Mouse (Mus musculus) liver, embryonic 14.5 days (tissue): Measurements from ENCODE around the gene Farp2. TPM values are rescaled to one million over a fixed set of nuclear protein-coding genes. Genes with fewer than 3 reads are reported as not detected.

ENCODE experiments used
- ATAC-seq: fragments of 200-750 bp; cut with Nextera tagmentation; 2 replicates; pipeline ENCODE4 v1.8.0; 2017; ENCODE audit warnings: moderate number of reproducible peaks, mild to moderate bottlenecking, moderate library complexity; ENCODE audit not compliant: insufficient read depth
- DNase-seq, 3 experiments: peaks; one replicate each; pipeline ENCODE4 v3.0.0-alpha.2; 2012 to 2013; ENCODE audit warnings: low read depth in 3 of 3, low spot score in 3 of 3
- H3K27ac ChIP-seq: fragments of 300-500 bp; sonication (generic); 2 replicates; pipeline ENCODE4 v1.5.1; 2014; ENCODE audit warnings: moderate library complexity, mild to moderate bottlenecking, control low read depth, inconsistent platforms
- H3K27me3 ChIP-seq: fragments of 300-500 bp; sonication (generic); 2 replicates; pipeline ENCODE4 v1.6.1; 2014; ENCODE audit warnings: mild to moderate bottlenecking, low read length, moderate library complexity; ENCODE audit not compliant: control insufficient read depth, insufficient read depth
- H3K36me3 ChIP-seq: fragments of 300-500 bp; sonication (generic); replicated peaks from 2 replicates; pipeline ENCODE4 v1.6.1; 2014; ENCODE audit warnings: low read depth; ENCODE audit not compliant: control insufficient read depth, insufficient read depth
- H3K4me1 ChIP-seq, 2 experiments: fragments of 200-500 bp in 1 of 2; fragments of 300-500 bp in 1 of 2; sonication (generic) in 1 of 2; replicated peaks; 2 replicates each; pipeline ENCODE4 v1.6.1; 2012 to 2014; ENCODE audit warnings: antibody characterized with exemption in 1 of 2, inconsistent platforms in 1 of 2, low read length in 1 of 2; ENCODE audit not compliant: control insufficient read depth in 2 of 2, insufficient read depth in 2 of 2
- H3K4me2 ChIP-seq: fragments of 300-500 bp; sonication (generic); 2 replicates; pipeline ENCODE4 v1.6.1; 2014; ENCODE audit warnings: low read depth, mild to moderate bottlenecking, control low read depth, moderate library complexity
- H3K4me3 ChIP-seq, 2 experiments: fragments of 200-500 bp in 1 of 2; fragments of 300-500 bp in 1 of 2; sonication (generic) in 1 of 2; 2 replicates each; pipeline ENCODE4 v1.5.1; 2012 to 2014; ENCODE audit warnings: low read depth in 2 of 2, low read length in 2 of 2, mild to moderate bottlenecking in 2 of 2, control low read depth in 1 of 2, inconsistent platforms in 1 of 2, moderate library complexity in 1 of 2; ENCODE audit not compliant: insufficient read depth in 1 of 2
- H3K9ac ChIP-seq: fragments of 300-500 bp; sonication (generic); replicated peaks from 2 replicates; pipeline ENCODE4 v1.6.1; 2014; ENCODE audit warnings: mild to moderate bottlenecking, control low read depth, moderate library complexity
- H3K9me3 ChIP-seq: fragments of 300-500 bp; sonication (generic); 2 replicates; pipeline ENCODE4 v1.6.1; 2016; ENCODE audit warnings: low read length, mixed read lengths; ENCODE audit not compliant: control insufficient read depth
- CTCF ChIP-seq: IDR thresholded peaks from 2 replicates; pipeline ENCODE4 v1.5.1; 2016; ENCODE audit warnings: antibody characterized with exemption, low read depth, control low read depth
- EP300 ChIP-seq: IDR thresholded peaks from 2 replicates; pipeline ENCODE4 v1.6.1; 2016; ENCODE audit warnings: antibody characterized with exemption, low read depth
- WGBS: fragments of 180-500 bp; shearing (Covaris S2); extraction: QIAGEN DNeasy Blood & Tissue Kit; methylation state at CpG from one replicate; pipeline ENCODE4 v1.1.7; 2014; ENCODE audit not compliant: insufficient replicate concordance; 5-methylcytosine and 5-hydroxymethylcytosine counted together
- polyA plus RNA-seq, 2 experiments: library from polyadenylated mRNA; depleted of rRNA in 1 of 2; stranded (reverse) in 1 of 2; unstranded in 1 of 2; fragments of >200 nt; fragmentation: Nextera tagmentation in 1 of 2; extraction: Ambion mirVana in 1 of 2; gene quantifications; 2 replicates each; pipeline versions ENCODE4 v1.2.1 to v1.2.3; 2012 to 2014

The Farp2 gene
- polyA plus RNA-seq, 2 experiments, result 0.61 to 1.2 TPM

- no peak overlapping the region for H3K4me2 ChIP-seq
- no peaks in the 10 kb centered on the region for H3K27me3 ChIP-seq
- DNase-seq, result no peak
- H3K4me3 ChIP-seq, result no peak overlapping the region
- no peak overlapping the region for H3K27ac ChIP-seq
- H3K9ac ChIP-seq, result no peak overlapping the region
- TF ChIP-seq EP300, result no peak
- TF ChIP-seq CTCF, result no peak
- H3K9me3 ChIP-seq, result no peaks in the 10 kb centered on the region
- H3K36me3 ChIP-seq, result no peaks in the 10 kb centered on the region
- H3K4me1 ChIP-seq, result no peaks in the 10 kb centered on the region
- no peak for ATAC-seq
- 52% methylated on average over 3 of the region's 3 CpGs for WGBS
These were observed 76.5 kb downstream of the Farp2 start for GRCm38 (mm10) chr1:93588346-93588745.

DNA sequence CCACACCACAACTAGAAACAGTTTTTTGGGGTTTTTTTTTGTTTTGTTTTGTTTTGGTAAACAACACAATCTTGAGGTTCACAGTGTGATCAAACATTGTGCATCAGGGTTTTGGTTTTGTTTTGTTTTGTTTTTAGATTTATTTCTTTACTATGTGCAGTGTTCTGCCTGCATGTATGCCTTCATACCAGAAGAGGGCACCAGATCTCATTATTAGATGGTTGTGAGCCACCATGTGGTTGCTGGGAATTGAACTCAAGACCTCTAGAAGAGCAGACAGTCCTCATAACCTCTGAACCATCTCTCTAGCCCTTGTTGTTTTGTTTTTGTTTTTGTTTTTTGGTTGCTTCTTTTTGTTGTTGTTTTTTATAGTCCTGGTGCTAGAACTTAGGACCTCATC, 82.1 kb downstream of the Farp2 start:
- Histone ChIP-seq H3K27ac (no peak overlapping the region), H3K9me3 (no peaks in the 10 kb centered on the region), H3K36me3 (no peaks in the 10 kb centered on the region), H3K4me1 (no peaks in the 10 kb centered on the region), H3K27me3 (no peaks in the 10 kb centered on the region), H3K9ac (no peak overlapping the region), H3K4me3 (no peak overlapping the region), H3K4me2 (no peak overlapping the region)
- no peak for DNase-seq
- no peak for ATAC-seq
- TF ChIP-seq EP300 (no peak), CTCF (peak; percentile 19; the same call in 1 of the 2 replicates)

DNA sequence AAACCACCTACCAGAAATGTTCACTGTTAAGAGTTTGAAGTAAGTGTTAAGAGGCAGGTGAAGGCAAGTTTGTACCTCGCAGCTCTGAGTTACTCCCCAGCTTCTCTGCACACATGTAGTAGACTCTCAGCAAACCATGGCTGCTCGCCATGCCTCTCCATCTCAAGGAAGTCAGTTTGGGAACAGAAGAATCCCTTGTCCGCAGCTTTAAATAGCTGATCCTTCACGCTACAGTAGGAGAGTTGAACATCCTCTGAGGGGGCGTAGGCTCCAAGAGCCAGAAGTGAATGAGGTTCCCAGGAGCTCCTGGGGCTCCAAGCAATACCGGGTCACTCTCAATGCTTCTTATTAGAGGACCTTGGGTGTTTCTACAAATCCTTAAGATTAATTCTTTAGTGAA, 84.0 kb downstream of the Farp2 start:
- H3K36me3 ChIP-seq, result no peaks in the 10 kb centered on the region
- H3K9me3 ChIP-seq, result no peaks in the 10 kb centered on the region
- H3K27me3 ChIP-seq, result no peaks in the 10 kb centered on the region
- no peak overlapping the region for H3K4me2 ChIP-seq
- TF ChIP-seq EP300, result no peak
- no peak for ATAC-seq
- 62% methylated on average over 6 of the region's 6 CpGs for WGBS
- H3K27ac ChIP-seq, result no peak overlapping the region
- H3K4me1 ChIP-seq, result no peaks in the 10 kb centered on the region
- no peak for DNase-seq
- H3K9ac ChIP-seq, result no peak overlapping the region
- no peak overlapping the region for H3K4me3 ChIP-seq

DNA sequence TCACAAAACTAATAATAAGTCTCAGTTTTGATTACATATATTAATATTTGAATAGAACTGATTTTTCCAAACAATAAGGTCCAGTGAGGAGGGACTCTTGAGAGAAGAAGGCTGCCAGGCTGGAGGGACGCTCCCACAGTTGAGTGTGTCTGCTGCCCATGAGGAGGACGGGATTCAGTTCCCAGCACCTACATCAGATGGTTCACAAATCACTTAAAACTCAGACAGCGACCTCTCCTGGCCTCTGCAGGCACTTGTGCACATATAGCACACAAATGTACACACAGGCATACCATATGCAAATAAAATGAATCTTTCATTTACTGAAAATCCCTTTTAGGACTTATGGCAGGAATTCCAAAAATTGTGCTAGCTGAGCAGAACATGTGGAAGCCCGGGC, 91.0 kb downstream of the Farp2 start:
- Histone ChIP-seq H3K36me3 (no peaks in the 10 kb centered on the region), H3K9me3 (no peaks in the 10 kb centered on the region), H3K4me2 (no peak overlapping the region), H3K9ac (no peak overlapping the region), H3K27ac (no peak overlapping the region), H3K27me3 (no peaks in the 10 kb centered on the region), H3K4me1 (no peaks in the 10 kb centered on the region), H3K4me3 (no peak overlapping the region)
- DNase-seq (no peak), ATAC-seq (no peak)
- 62% methylated on average over 4 of the region's 4 CpGs for WGBS
- TF ChIP-seq EP300 (no peak), CTCF (no peak)

DNA sequence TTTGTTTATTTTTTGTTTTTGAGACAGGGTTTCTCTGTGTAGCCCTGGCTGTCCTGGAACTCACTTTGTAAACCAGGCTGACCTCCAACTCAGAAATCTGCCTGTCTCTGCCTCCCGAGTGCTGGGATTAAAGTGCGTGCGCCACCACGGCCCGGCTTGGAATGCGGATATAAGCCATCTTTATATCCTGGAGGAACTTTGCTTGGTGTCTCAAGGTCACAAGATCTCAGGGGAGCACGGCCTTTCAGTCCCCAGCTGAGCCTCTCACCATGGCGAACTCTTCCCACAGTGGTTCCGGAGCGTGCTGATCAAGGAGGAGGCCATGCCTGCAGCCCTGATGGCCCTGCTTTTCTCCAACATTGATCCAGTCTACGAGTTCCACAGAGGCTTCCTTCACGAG, 92.0 kb downstream of the Farp2 start:
- no peak overlapping the region for H3K4me2 ChIP-seq
- DNase-seq, result no peak

More for the DNA sequence above, 92.0 kb downstream of the Farp2 start:
- TF ChIP-seq CTCF (no peak), EP300 (no peak)
- Histone ChIP-seq H3K4me3 (no peak overlapping the region), H3K36me3 (no peaks in the 10 kb centered on the region), H3K9me3 (no peaks in the 10 kb centered on the region), H3K9ac (no peak overlapping the region), H3K27ac (no peak overlapping the region), H3K27me3 (no peaks in the 10 kb centered on the region), H3K4me1 (no peaks in the 10 kb centered on the region)
- no peak for ATAC-seq
- 82% methylated on average over 12 of the region's 12 CpGs for WGBS
